Mouse (Mus musculus) brain, embryonic 14.5 days (tissue): ENCODE measurements around the gene Erf. TPM values are rescaled to one million over a fixed set of nuclear protein-coding genes. Genes with fewer than 3 reads are reported as not detected.
A peak's percentile ranks its signal among the peaks of the same experiment; 100 is the strongest.

Source experiments
- DNase-seq: peaks from one replicate; pipeline ENCODE4 v3.0.0-alpha.2; 2011; ENCODE audit warnings: low read depth
- CTCF ChIP-seq: fragments of 200-500 bp; IDR thresholded peaks from 2 replicates; pipeline ENCODE4 v1.5.1; 2012; ENCODE audit warnings: inconsistent platforms, mild to moderate bottlenecking, moderate library complexity, borderline replicate concordance; ENCODE audit not compliant: insufficient read depth, insufficient read length; ENCODE audit errors: extremely low read depth
- POLR2A ChIP-seq: fragments of 200-500 bp; IDR thresholded peaks from 2 replicates; pipeline ENCODE4 v1.6.1; 2012; ENCODE audit warnings: mild to moderate bottlenecking, inconsistent platforms, borderline replicate concordance; ENCODE audit not compliant: poor library complexity, insufficient read depth, insufficient read length, severe bottlenecking; ENCODE audit errors: extremely low read depth
- polyA plus RNA-seq: library from polyadenylated mRNA; depleted of rRNA; stranded (reverse); fragments of >200 nt; gene quantifications from 2 replicates; pipeline ENCODE4 v1.2.3, GENCODE M21; 2012

The Erf gene
- polyA plus RNA-seq, 1 experiment = 20.2 TPM

- peak; percentile 97 for DNase-seq
- TF ChIP-seq POLR2A (peak; percentile 70), CTCF (peak; percentile 71)
These were observed 27.9 kb upstream of the Erf start for GRCm38 (mm10) chr7:25278341-25279075.

- no peak for DNase-seq
- TF ChIP-seq CTCF = no peak
- no peak for TF ChIP-seq POLR2A
These were observed 27.4 kb upstream of the Erf start for GRCm38 (mm10) chr7:25277998-25278340.

GRCm38 (mm10) chr7:25277405-25277804, 26.8 kb upstream of the Erf start:
- no peak for TF ChIP-seq POLR2A
- no peak for TF ChIP-seq CTCF
- DNase-seq = no peak

GRCm38 (mm10) chr7:25275555-25276298, 25.2 kb upstream of the Erf start:
- DNase-seq = no peak
- TF ChIP-seq POLR2A = no peak
- TF ChIP-seq CTCF = no peak

- TF ChIP-seq POLR2A (no peak), CTCF (no peak)
- no peak for DNase-seq
These were observed 24.4 kb upstream of the Erf start for GRCm38 (mm10) chr7:25274996-25275395.

GRCm38 (mm10) chr7:25274571-25274970, 24.0 kb upstream of the Erf start:
- TF ChIP-seq POLR2A (no peak), CTCF (no peak)
- no peak for DNase-seq

- no peak for TF ChIP-seq POLR2A
- no peak for TF ChIP-seq CTCF
- DNase-seq = no peak
These were observed 23.0 kb upstream of the Erf start for GRCm38 (mm10) chr7:25273259-25274241.

- DNase-seq = no peak
- TF ChIP-seq POLR2A (no peak), CTCF (no peak)
These were observed 22.1 kb upstream of the Erf start for GRCm38 (mm10) chr7:25272445-25273258.

GRCm38 (mm10) chr7:25271651-25272444, 21.3 kb upstream of the Erf start:
- TF ChIP-seq POLR2A (no peak), CTCF (no peak)
- no peak for DNase-seq
